Mouse (Mus musculus) lung, postnatal 0 days (tissue): ENCODE measurements around the gene Sash1. TPM values are rescaled to one million over a fixed set of nuclear protein-coding genes. Genes with fewer than 3 reads are reported as not detected.

Experiments
- ATAC-seq: fragments of 200-750 bp; cut with Nextera tagmentation; 2 replicates; pipeline ENCODE4 v1.8.0; 2017; ENCODE audit warnings: moderate library complexity
- DNase-seq: peaks from one replicate; pipeline ENCODE4 v3.0.0-alpha.2; 2016; ENCODE audit warnings: low spot score
- H3K27ac ChIP-seq: fragments of 300-500 bp; sonication (generic); 2 replicates; pipeline ENCODE4 v1.5.1; 2014; ENCODE audit warnings: antibody characterized with exemption, mild to moderate bottlenecking, low read length, mixed read lengths
- H3K27me3 ChIP-seq: fragments of 300-500 bp; sonication (generic); replicated peaks from 2 replicates; pipeline ENCODE4 v1.6.1; 2014; ENCODE audit warnings: low read length, mixed read lengths; ENCODE audit not compliant: insufficient read depth
- H3K36me3 ChIP-seq: fragments of 300-500 bp; sonication (generic); 2 replicates; pipeline ENCODE4 v1.6.1; 2014; ENCODE audit warnings: low read length, mixed read lengths; ENCODE audit not compliant: insufficient read depth
- H3K4me1 ChIP-seq: fragments of 300-500 bp; sonication (generic); 2 replicates; pipeline ENCODE4 v1.6.1; 2014; ENCODE audit warnings: antibody characterized with exemption, low read depth, low read length, mixed read lengths; ENCODE audit not compliant: insufficient read depth
- H3K4me2 ChIP-seq: fragments of 300-500 bp; sonication (generic); replicated peaks from 2 replicates; pipeline ENCODE4 v1.6.1; 2014; ENCODE audit warnings: low read depth, mild to moderate bottlenecking, low read length, moderate library complexity, mixed read lengths
- H3K4me3 ChIP-seq: fragments of 300-500 bp; sonication (generic); 2 replicates; pipeline ENCODE4 v1.5.1; 2014; ENCODE audit warnings: low read depth, low read length
- H3K9ac ChIP-seq: fragments of 300-500 bp; sonication (generic); replicated peaks from 2 replicates; pipeline ENCODE4 v1.6.1; 2014; ENCODE audit warnings: low read depth, mild to moderate bottlenecking
- H3K9me3 ChIP-seq: fragments of 300-500 bp; sonication (generic); 2 replicates; pipeline ENCODE4 v1.6.1; 2016; ENCODE audit warnings: low read length, mixed read lengths
- CTCF ChIP-seq: IDR thresholded peaks from 2 replicates; pipeline ENCODE4 v1.5.1; 2016; ENCODE audit warnings: antibody characterized with exemption, mild to moderate bottlenecking
- EP300 ChIP-seq: IDR thresholded peaks from 2 replicates; pipeline ENCODE4 v1.6.1; 2016; ENCODE audit warnings: antibody characterized with exemption, mild to moderate bottlenecking, control low read depth
- WGBS: fragments of 180-500 bp; shearing (Covaris S2); extraction: QIAGEN DNeasy Blood & Tissue Kit; methylation state at CpG from one replicate; pipeline ENCODE4 v1.1.7; 2014; 5-methylcytosine and 5-hydroxymethylcytosine counted together
- polyA plus RNA-seq: library from polyadenylated mRNA; unstranded; fragments of >200 nt; fragmentation: Nextera tagmentation; extraction: Ambion mirVana; gene quantifications from 2 replicates; pipeline ENCODE4 v1.2.1, GENCODE M21; 2015

Sash1 gene
- polyA plus RNA-seq, 1 experiment from 2014 or later, result 10.1 TPM

DNA sequence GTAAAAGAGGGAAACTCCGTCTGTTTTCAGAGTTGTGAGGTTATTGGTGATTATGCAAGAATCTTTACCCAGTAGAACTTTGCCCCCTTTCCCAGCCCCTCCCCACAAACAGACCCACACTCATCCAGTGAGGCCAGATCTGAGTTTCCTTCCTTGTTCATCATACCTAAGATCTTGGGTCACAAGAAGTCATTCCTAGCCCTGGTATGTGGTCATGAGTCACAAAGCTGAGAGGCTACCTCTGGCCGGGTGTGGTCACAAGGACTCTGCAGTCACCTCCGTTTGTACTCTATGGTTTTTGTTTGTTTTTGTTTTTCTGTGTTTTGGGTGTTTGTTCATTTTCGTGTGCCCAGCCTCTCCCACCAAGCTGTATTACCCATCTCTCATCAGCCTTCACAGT lies 4.6 kb upstream of the Sash1 start:
- DNase-seq, result peak; percentile 84
- ATAC-seq, result peak; percentile 55
- H3K4me1 ChIP-seq, result no peaks in the 10 kb centered on the region
- no peak overlapping the region for H3K4me2 ChIP-seq
- no peak overlapping the region for H3K4me3 ChIP-seq
- WGBS, result 53% methylated on average over 4 of the region's 4 CpGs
- peak; percentile 81 for TF ChIP-seq EP300
- TF ChIP-seq CTCF, result no peak
- H3K27ac ChIP-seq, result peak overlapping the region; percentile 47
- no peaks in the 10 kb centered on the region for H3K27me3 ChIP-seq
- H3K9me3 ChIP-seq, result no peaks in the 10 kb centered on the region
- no peaks in the 10 kb centered on the region for H3K36me3 ChIP-seq
- H3K9ac ChIP-seq, result no peak overlapping the region

DNA sequence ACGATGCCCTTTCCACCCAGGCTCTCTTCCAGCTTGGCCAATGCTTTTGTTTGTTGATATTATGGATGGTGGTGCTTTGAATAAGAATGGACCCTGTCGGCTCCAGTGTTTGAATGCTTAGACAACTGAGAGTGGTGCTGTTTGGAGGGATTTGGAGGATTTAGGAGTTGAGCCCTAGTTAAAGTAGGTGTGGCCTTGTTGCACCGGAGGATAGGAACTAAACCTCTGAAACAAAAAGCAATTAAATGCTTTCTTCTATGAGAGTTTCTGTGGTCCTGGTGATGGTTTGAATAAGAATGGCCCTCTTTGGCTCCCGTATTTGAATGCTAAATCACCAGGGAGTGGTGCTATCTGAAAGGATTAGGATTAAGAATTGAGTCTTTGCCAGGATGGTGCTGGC lies 3.5 kb upstream of the Sash1 start:
- DNase-seq, result no peak
- H3K9me3 ChIP-seq, result no peaks in the 10 kb centered on the region

DNA sequence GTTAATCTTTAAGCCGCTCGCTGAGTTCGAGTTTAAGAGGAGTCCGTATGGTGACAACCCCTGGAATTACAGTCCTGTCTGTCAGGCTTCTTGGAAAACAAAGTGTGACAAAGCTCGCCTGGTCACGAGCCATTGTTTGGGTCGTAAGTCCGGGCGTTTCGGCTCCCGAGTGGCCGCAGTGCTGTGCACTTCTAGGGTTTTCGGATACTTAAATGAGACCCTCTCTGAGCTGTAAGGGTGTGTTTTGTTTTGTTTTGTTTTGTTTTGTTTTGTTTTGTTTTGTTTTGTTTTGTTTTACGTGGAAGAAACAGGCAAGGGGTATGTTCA lies 621 bp upstream of the Sash1 start:
- peak overlapping the region; percentile 75 for H3K4me3 ChIP-seq
- no peak; the same call in 1 of the 2 replicates for ATAC-seq
- 2% methylated on average over 14 of the region's 14 CpGs for WGBS

More for the DNA sequence above, 3.5 kb upstream of the Sash1 start:
- H3K36me3 ChIP-seq, result no peaks in the 10 kb centered on the region
- no peak overlapping the region for H3K4me2 ChIP-seq
- H3K4me3 ChIP-seq, result no peak overlapping the region
- ATAC-seq, result no peak
- H3K27me3 ChIP-seq, result no peaks in the 10 kb centered on the region
- TF ChIP-seq EP300 (no peak), CTCF (no peak)
- no peak overlapping the region for H3K27ac ChIP-seq
- H3K9ac ChIP-seq, result no peak overlapping the region
- 60% methylated on average over 4 of the region's 4 CpGs for WGBS
- no peaks in the 10 kb centered on the region for H3K4me1 ChIP-seq

DNA sequence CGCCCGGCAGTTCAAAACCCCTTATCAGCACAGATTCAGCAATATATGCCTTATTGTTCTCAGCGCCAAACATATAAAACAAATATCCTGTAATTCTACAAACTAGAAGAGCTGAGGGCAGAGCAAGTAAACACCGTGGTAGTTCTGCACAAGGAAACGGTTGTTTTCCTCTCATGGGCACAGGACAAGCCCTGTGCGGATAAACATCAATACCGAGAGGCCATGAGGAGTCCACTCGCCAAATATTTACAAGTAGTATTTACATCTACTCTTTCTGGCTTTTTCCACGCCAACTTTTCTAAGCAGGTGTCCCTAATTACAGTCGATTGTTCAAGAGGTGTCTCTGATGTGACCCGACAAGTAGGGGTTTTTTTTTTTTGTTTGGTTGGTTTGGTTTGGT lies 669 bp downstream of the Sash1 start:
- WGBS, result 1% methylated on average over 11 of the region's 11 CpGs
- Histone ChIP-seq H3K4me3 (peak overlapping the region; percentile 75), H3K36me3 (no peaks in the 10 kb centered on the region), H3K4me1 (peaks cover 11% of the 10 kb centered on the region), H3K9me3 (no peaks in the 10 kb centered on the region), H3K4me2 (peak overlapping the region; percentile 58), H3K27ac (peak overlapping the region; percentile 97), H3K9ac (peak overlapping the region; percentile 78), H3K27me3 (no peaks in the 10 kb centered on the region)
- TF ChIP-seq CTCF, result no peak
- peak; percentile 85 for TF ChIP-seq EP300
- ATAC-seq (no peak), DNase-seq (peak; percentile 55)

More for the DNA sequence above, 621 bp upstream of the Sash1 start:
- H3K9ac ChIP-seq, result peak overlapping the region; percentile 78
- DNase-seq, result no peak
- peak overlapping the region; percentile 97 for H3K27ac ChIP-seq
- no peaks in the 10 kb centered on the region for H3K9me3 ChIP-seq
- peak overlapping the region; percentile 58 for H3K4me2 ChIP-seq
- no peaks in the 10 kb centered on the region for H3K36me3 ChIP-seq
- no peaks in the 10 kb centered on the region for H3K27me3 ChIP-seq
- no peak; the same call in 1 of the 2 replicates for TF ChIP-seq EP300
- TF ChIP-seq CTCF, result no peak
- H3K4me1 ChIP-seq, result peaks cover 9% of the 10 kb centered on the region

DNA sequence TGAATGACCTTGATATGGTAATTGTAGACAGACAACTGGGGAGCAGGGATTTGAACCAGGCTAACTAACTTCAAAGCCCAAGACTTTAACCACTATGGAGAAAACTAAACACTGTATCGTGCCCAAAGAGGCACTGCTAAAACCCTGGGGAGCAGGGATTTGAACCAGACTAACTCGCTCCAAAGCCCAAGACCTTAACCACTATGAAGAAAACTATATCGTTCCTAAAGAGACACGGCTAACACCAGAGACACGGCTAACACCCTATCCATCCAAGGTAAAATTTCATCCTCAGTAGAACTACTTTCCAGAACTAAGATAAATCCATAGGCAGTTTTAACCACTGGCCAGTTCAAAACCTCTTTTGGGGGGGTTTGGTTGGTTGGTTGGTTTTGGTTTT lies 1.3 kb downstream of the Sash1 start:
- WGBS, result 30% methylated on average over 5 of the region's 5 CpGs
- ATAC-seq, result no peak

DNA sequence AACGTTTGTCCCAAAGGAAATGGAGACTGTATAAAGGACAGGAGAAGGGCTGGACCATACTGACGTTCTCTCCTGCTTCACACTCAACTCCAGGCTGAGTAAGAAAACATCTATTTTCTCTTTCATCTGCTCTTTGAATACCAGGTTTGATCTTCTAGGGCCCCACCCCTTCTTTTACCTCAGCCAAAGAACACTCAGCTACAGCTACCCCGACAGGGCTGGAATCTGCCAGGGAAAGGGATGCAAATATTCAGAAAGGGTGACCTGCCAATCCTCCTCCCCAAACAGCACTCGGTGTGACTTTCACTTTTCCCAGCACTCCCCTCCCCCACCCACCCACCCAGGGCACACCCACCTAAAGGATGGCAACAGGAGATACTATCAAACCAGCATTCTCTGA lies 2.2 kb downstream of the Sash1 start:
- 9% methylated on average over 4 of the region's 4 CpGs for WGBS
- Histone ChIP-seq H3K36me3 (no peaks in the 10 kb centered on the region), H3K27me3 (no peaks in the 10 kb centered on the region), H3K9me3 (no peaks in the 10 kb centered on the region), H3K27ac (peak overlapping the region; percentile 20; the same call in 1 of the 2 replicates), H3K4me1 (peaks cover 11% of the 10 kb centered on the region), H3K9ac (no peak overlapping the region), H3K4me3 (peak overlapping the region; percentile 75; the same call in 1 of the 2 replicates), H3K4me2 (peak overlapping the region; percentile 58)
- no peak for ATAC-seq
- TF ChIP-seq EP300 (no peak), CTCF (no peak)
- DNase-seq, result no peak

More for the DNA sequence above, 1.3 kb downstream of the Sash1 start:
- H3K9ac ChIP-seq, result peak overlapping the region; percentile 78; the same call in 1 of the 2 replicates
- peak overlapping the region; percentile 58 for H3K4me2 ChIP-seq
- H3K4me1 ChIP-seq, result peaks cover 11% of the 10 kb centered on the region
- TF ChIP-seq CTCF (no peak), EP300 (no peak)
- H3K36me3 ChIP-seq, result no peaks in the 10 kb centered on the region
- no peak overlapping the region for H3K27ac ChIP-seq
- no peaks in the 10 kb centered on the region for H3K9me3 ChIP-seq
- no peaks in the 10 kb centered on the region for H3K27me3 ChIP-seq
- DNase-seq, result no peak
- H3K4me3 ChIP-seq, result peak overlapping the region; percentile 75

DNA sequence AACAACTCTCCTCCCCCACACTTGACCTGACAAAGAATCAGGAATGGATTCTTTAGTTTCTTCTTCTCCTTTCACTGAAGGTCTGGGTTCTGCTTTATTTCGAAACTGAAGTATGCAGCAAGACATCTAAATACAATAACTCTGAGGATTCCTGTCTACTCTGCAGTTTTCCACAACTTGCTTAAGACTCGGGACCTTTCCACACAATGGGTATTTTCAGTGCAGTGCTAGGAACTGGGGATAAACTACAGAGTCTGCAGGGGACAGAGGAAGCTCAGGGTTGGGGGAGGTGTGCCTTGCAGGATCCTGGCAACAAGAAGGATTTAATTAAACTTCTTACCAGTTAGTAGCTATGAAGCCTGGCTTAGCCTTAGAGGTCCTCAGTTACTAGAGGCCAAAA lies 4.1 kb downstream of the Sash1 start:
- H3K9me3 ChIP-seq, result no peaks in the 10 kb centered on the region
- WGBS, result 42% methylated on average over 2 of the region's 2 CpGs
- ATAC-seq (no peak), DNase-seq (no peak)
- TF ChIP-seq EP300 (no peak), CTCF (no peak)
- H3K27ac ChIP-seq, result no peak overlapping the region
- no peak overlapping the region for H3K9ac ChIP-seq
- no peak overlapping the region for H3K4me2 ChIP-seq
- H3K27me3 ChIP-seq, result no peaks in the 10 kb centered on the region
- H3K36me3 ChIP-seq, result no peaks in the 10 kb centered on the region
- peaks cover 11% of the 10 kb centered on the region for H3K4me1 ChIP-seq
- no peak overlapping the region for H3K4me3 ChIP-seq
